Mouse (Mus musculus) liver, embryonic 15.5 days (tissue): ENCODE results near the gene Eif2b1. TPM values are rescaled to one million over a fixed set of nuclear protein-coding genes. Genes with fewer than 3 reads are reported as not detected.
"Not testable (repeated sequence)": the region's sequence is repeated elsewhere in the genome, so short reads cannot be mapped to it uniquely, and the experiment has no call there.

ENCODE experiments used
- ATAC-seq: fragments of 200-750 bp; cut with Nextera tagmentation; 2 replicates; pipeline ENCODE4 v1.8.0; 2017; ENCODE audit warnings: moderate number of reproducible peaks, mild to moderate bottlenecking, moderate library complexity; ENCODE audit not compliant: insufficient read depth
- H3K27ac ChIP-seq: fragments of 300-500 bp; sonication (generic); replicated peaks from 2 replicates; pipeline ENCODE4 v1.5.1; 2015; ENCODE audit warnings: mild to moderate bottlenecking, inconsistent platforms
- H3K27me3 ChIP-seq: fragments of 300-500 bp; sonication (generic); 2 replicates; pipeline ENCODE4 v1.6.1; 2015; ENCODE audit warnings: mild to moderate bottlenecking, inconsistent platforms
- H3K36me3 ChIP-seq: fragments of 300-500 bp; sonication (generic); replicated peaks from 2 replicates; pipeline ENCODE4 v1.6.1; 2015; ENCODE audit warnings: moderate library complexity, mild to moderate bottlenecking, inconsistent platforms
- H3K4me1 ChIP-seq: fragments of 300-500 bp; sonication (generic); replicated peaks from 2 replicates; pipeline ENCODE4 v1.6.1; 2015; ENCODE audit warnings: inconsistent platforms
- H3K4me2 ChIP-seq: fragments of 300-500 bp; sonication (generic); 2 replicates; pipeline ENCODE4 v1.6.1; 2015; ENCODE audit warnings: moderate library complexity, mild to moderate bottlenecking, inconsistent platforms
- H3K4me3 ChIP-seq: fragments of 300-500 bp; sonication (generic); replicated peaks from 2 replicates; pipeline ENCODE4 v1.5.1; 2015; ENCODE audit warnings: mild to moderate bottlenecking, inconsistent platforms
- H3K9ac ChIP-seq: fragments of 300-500 bp; sonication (generic); 2 replicates; pipeline ENCODE4 v1.6.1; 2015; ENCODE audit warnings: moderate library complexity, mild to moderate bottlenecking, inconsistent platforms
- H3K9me3 ChIP-seq: fragments of 300-500 bp; sonication (generic); replicated peaks from 2 replicates; pipeline ENCODE4 v1.6.1; 2016; ENCODE audit warnings: inconsistent platforms
- WGBS: fragments of 180-500 bp; shearing (Covaris S2); methylation state at CpG from one replicate; pipeline ENCODE4 v1.1.7; 2015; ENCODE audit warnings: mixed read lengths; ENCODE audit not compliant: insufficient replicate concordance; 5-methylcytosine and 5-hydroxymethylcytosine counted together
- polyA plus RNA-seq: library from polyadenylated mRNA; unstranded; fragments of >200 nt; fragmentation: Nextera tagmentation; extraction: Ambion mirVana; gene quantifications from 2 replicates; pipeline ENCODE4 v1.2.1, GENCODE M21; 2015

Eif2b1 gene
- polyA plus RNA-seq, 1 experiment from 2014 or later = 41.5 TPM

DNA sequence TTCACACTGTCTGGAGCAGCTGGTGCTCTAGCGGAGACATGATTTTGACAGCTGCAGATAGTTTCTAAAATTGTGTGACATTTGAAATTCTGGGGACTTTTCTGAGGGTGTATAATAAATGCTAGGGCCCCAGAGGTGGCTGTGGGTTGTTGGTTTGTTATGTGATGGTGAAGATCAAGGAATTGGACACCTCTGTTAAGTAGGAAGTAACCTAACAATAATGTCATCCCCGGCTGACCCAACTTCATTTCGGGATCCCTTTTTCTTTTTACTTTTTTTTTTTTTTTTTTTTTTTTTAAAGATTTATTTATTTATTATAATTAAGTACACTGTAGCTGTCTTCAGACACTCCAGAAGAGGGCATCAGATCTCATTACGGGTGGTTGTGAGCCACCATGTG lies 28.2 kb downstream of the Eif2b1 start:
- not testable (repeated sequence) for H3K4me3 ChIP-seq, H3K9ac ChIP-seq, H3K27ac ChIP-seq, H3K27me3 ChIP-seq, H3K4me2 ChIP-seq, H3K9me3 ChIP-seq, ATAC-seq
- Histone ChIP-seq H3K36me3 (peaks cover 51% of the 10 kb centered on the region), H3K4me1 (peaks cover 21% of the 10 kb centered on the region)
- 62% methylated on average over 4 of the region's 4 CpGs for WGBS

DNA sequence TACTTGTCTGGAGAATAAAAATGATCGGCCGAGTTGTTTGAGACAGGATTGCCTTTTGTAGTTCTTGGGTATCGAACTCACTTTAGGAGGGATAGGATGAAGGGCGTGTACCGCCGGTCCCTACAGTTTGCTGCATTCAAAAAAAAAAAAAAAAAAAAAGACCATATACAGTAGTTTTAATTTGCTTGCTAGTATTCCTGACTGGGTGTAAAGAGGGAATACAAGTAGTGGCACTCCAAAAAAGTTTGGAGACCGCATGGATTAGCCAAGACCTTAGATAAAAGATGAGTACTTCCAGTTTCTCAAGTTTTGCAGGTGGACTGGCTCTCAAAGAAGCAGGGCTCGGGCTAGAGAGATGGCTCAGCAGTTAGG lies 37.3 kb downstream of the Eif2b1 start:
- peaks cover 45% of the 10 kb centered on the region for H3K36me3 ChIP-seq
- no peak for ATAC-seq
- no peaks in the 10 kb centered on the region for H3K9me3 ChIP-seq
- H3K4me3 ChIP-seq = peak overlapping the region; percentile 97
- 9% methylated on average over 8 of the region's 8 CpGs for WGBS
- H3K9ac ChIP-seq = peak overlapping the region; percentile 91
- 0 out of 2 replicates have a peak, but pooled peaks cover 6% of the 10 kb centered on the region for H3K27me3 ChIP-seq
- peak overlapping the region; percentile 93 for H3K27ac ChIP-seq
- H3K4me1 ChIP-seq = peaks cover 44% of the 10 kb centered on the region
- peak overlapping the region; percentile 82 for H3K4me2 ChIP-seq

DNA sequence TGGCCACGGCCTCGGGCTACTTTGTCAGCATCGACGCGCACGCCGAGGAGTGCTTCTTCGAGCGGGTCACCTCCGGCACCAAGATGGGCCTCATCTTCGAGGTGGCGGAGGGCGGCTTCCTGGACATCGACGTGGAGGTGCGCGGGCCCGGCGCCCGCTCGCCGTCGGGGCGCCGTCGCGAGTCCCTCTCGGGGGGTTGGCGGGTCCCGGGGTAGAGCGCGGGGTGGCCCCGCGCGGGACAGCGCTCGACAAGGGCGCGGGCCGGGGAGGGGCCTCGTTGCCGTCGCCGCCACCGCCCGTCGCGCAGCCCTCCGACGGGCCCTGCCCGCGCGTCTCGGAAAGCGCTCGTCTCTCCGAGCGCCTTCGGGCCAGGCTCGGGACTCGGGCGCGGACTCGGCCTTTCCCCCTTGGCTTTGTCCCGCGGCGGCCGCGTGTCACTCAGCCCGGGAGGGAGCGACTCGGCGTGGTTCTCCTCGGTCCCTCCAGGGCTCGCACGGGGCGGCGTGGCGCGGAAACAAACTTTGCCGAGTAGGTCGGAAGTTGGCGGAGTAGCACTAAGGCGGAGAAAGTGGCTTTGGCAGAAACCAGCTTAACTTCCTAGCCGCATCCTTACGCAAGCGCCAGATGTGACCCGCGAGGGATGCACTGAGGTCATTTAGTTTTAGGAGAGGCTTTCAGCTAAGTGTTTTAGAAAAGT lies 37.9 kb downstream of the Eif2b1 start:
- peak; percentile 89 for ATAC-seq
- H3K27ac ChIP-seq = peak overlapping the region; percentile 93
- H3K4me3 ChIP-seq = peak overlapping the region; percentile 97
- peak overlapping the region; percentile 82 for H3K4me2 ChIP-seq
- peaks cover 39% of the 10 kb centered on the region for H3K36me3 ChIP-seq
- no peaks in the 10 kb centered on the region for H3K9me3 ChIP-seq
- H3K4me1 ChIP-seq = peaks cover 46% of the 10 kb centered on the region
- WGBS = under 1% methylated on average over 64 of the region's 89 CpGs
- 0 out of 2 replicates have a peak, but pooled peaks cover 7% of the 10 kb centered on the region for H3K27me3 ChIP-seq
- H3K9ac ChIP-seq = peak overlapping the region; percentile 91

DNA sequence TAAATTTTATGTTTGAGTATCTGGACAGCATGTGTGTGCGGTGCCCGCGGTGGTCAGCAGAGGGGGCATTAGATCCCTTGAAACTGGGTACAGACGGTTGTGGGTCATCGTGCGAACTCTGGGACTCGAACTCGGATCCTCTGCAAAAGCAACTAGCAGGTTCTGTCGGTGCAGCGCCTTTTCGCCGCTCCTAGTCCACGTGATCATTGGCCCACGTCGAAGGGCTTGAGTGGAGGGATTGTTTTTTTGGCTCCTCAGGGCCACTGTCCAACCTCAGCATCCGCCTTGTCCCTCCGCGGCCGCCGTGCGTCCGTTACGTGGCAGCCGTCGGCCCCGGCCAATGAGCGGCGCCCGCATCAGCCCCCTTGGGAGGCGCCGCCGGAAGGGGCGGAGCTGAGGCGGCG lies 38.5 kb downstream of the Eif2b1 start, which contains the start of gene Tmed2:
Gene Tmed2 (plus strand): TSS at position 313 of the 404 bp plus-strand sequence.
- WGBS = under 1% methylated on average over 35 of the region's 35 CpGs
- ATAC-seq = peak; percentile 93
- H3K27me3 ChIP-seq = 0 out of 2 replicates have a peak, but pooled peaks cover 7% of the 10 kb centered on the region
- peaks cover 33% of the 10 kb centered on the region for H3K36me3 ChIP-seq
- peak within 1 kb of the TSS; percentile 82 for H3K4me2 ChIP-seq
- peaks cover 46% of the 10 kb centered on the region for H3K4me1 ChIP-seq
- H3K9me3 ChIP-seq = no peaks in the 10 kb centered on the region
- peak within 1 kb of the TSS; percentile 93 for H3K27ac ChIP-seq
- peak within 1 kb of the TSS; percentile 91 for H3K9ac ChIP-seq
- peak within 1 kb of the TSS; percentile 97 for H3K4me3 ChIP-seq

DNA sequence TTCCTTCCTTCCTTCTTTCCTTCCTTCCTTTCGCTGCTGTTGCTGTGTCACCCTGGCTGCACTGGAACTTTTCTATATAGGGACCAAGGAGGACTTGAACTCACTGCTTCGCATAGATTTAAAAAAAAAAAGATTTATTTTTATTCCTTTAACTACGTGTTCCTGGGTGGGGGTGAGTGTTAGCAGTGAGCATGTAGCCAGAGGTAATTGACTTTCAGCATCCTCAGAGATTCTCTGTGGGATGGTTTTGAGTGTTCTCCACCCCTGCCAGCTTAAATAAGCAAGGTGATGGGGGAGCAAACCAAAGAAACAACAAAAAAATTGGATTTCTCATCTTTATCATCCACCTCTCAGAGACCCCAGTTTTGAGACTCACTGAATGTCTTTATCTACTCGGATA lies 39.0 kb downstream of the Eif2b1 start:
- Histone ChIP-seq H3K9ac (peak overlapping the region; percentile 58), H3K9me3 (no peaks in the 10 kb centered on the region), H3K4me1 (peaks cover 50% of the 10 kb centered on the region), H3K27ac (peak overlapping the region; percentile 93; the same call in 1 of the 2 replicates), H3K27me3 (0 out of 2 replicates have a peak, but pooled peaks cover 7% of the 10 kb centered on the region), H3K4me2 (peak overlapping the region; percentile 76), H3K36me3 (peaks cover 28% of the 10 kb centered on the region), H3K4me3 (peak overlapping the region; percentile 97)
- no peak for ATAC-seq
- 70% methylated on average over 4 of the region's 4 CpGs for WGBS

DNA sequence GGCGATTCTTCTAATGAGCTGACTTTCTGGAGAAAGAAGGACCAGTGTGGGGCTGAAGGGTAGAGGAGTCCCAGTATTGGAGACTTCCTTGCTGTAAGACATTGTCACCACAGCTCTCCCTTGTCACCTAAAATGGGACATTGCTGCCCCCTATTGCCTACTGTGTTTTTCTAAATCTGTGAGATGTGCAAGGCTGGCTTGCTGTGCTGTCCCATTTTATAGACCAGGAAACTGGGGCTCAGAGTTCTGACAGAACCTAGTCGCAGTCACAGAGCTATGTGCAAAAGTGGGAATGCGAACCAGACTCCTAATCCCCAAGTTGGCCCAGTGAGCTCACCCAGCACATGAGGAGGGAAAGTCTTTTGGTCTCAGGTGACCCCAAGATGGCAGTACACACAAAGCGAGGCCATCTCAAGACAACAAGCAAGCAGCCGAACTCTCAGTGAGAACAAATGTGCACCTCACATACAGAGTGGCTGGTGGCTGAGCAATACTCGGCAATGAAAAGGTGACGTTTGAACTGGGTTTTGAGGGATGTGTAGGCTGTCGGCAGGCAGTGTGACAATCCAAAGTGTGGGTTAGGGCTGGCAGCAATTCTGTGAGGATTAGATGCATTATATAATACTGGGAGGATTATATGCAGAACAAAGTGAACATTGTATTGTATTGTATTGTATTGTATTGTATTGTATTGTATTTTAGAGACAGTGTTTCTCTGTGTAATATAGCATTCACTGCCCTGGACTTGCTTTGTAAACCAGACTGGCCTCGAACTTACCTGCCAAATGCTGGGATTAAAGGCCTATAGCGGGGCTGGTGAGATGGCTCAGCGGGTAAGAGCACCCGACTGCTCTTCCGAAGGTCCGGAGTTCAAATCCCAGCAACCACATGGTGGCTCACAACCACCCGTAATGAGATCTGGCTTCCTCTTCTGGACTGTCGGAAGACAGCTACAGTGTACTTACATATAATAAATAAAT lies 39.8 kb downstream of the Eif2b1 start:
- no peak for ATAC-seq

DNA sequence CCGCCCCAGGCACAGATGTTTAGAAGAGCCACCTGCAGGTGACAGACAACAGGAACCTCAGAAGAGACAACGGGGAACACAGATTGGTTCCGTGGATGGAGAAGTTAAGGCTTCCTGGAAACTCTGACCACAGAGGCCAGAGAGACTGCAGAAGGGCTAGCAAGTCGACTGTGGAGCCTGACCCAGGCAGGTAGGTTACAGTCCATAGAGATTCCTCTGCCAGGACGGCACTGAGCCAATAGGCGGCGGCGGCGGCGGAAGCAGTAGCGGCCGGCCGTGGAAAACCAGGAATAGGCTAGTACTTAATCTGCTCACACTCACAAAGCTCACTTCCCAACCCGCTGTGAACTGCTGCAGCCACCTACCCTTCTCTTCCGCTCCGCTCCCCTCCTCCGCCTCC lies 42.2 kb downstream of the Eif2b1 start:
- Histone ChIP-seq H3K4me2 (peak overlapping the region; percentile 51), H3K36me3 (no peaks in the 10 kb centered on the region), H3K4me3 (peak overlapping the region; percentile 21), H3K4me1 (peaks cover 39% of the 10 kb centered on the region), H3K27me3 (peaks cover 25% of the 10 kb centered on the region), H3K27ac (no peak overlapping the region), H3K9ac (no peak overlapping the region), H3K9me3 (no peaks in the 10 kb centered on the region)
- ATAC-seq = no peak
- 9% methylated on average over 17 of the region's 17 CpGs for WGBS

More for the DNA sequence above, 39.8 kb downstream of the Eif2b1 start:
- no peak overlapping the region for H3K27ac ChIP-seq
- H3K4me1 ChIP-seq = peaks cover 49% of the 10 kb centered on the region
- no peak overlapping the region for H3K9ac ChIP-seq
- no peak overlapping the region for H3K4me3 ChIP-seq
- H3K9me3 ChIP-seq = no peaks in the 10 kb centered on the region
- no peak overlapping the region for H3K4me2 ChIP-seq
- H3K27me3 ChIP-seq = 0 out of 2 replicates have a peak, but pooled peaks cover 7% of the 10 kb centered on the region
- peaks cover 20% of the 10 kb centered on the region for H3K36me3 ChIP-seq
- 70% methylated on average over 16 of the region's 16 CpGs for WGBS

DNA sequence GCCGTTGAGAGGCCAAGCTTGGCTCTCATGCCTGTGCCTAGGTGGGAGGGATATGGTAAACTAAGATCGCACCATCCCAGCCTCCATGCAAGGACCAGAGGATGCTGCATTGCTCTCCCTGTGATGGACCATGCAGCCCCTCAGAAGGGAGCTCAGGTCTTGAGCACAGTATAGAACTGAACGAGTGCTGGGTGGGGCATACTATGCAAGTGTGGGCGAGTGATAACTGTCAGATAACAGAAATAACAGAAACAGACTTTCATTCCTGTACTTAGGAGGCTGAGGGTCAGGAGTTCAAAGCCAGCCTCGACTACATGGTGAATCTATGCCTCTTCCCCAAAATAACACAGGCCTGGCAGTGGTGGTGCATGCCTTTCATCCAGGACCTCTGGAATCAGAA lies 43.9 kb downstream of the Eif2b1 start:
- no peak overlapping the region for H3K27ac ChIP-seq
- ATAC-seq = no peak

DNA sequence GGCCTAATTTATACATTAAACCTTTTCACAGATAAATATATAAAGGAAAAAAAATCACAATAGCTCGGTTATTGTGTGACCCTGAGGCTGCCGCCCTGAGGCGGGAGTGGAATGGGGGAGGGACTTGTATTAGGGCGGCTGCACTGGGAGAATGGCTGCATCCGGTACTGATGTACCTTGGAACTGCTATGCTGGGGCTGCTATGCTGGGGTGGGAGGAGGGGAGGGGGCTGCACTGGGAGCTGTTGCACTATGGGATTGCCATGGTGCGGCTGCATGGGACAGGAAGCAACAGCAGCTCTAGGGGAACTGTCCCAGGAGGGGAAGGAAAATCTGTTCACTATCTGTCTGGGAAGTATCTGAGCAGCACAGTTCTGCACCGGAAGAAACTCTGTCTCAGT lies 46.5 kb downstream of the Eif2b1 start:
- H3K36me3 ChIP-seq = no peaks in the 10 kb centered on the region
- ATAC-seq = peak; percentile 26; the same call in 1 of the 2 replicates
- H3K4me3 ChIP-seq = no peak overlapping the region
- H3K9ac ChIP-seq = no peak overlapping the region
- no peaks in the 10 kb centered on the region for H3K9me3 ChIP-seq
- peaks cover 63% of the 10 kb centered on the region for H3K27me3 ChIP-seq
- 15% methylated on average over 7 of the region's 7 CpGs for WGBS
- no peak overlapping the region; the same call in 1 of the 2 replicates for H3K4me2 ChIP-seq
- peaks cover 44% of the 10 kb centered on the region for H3K4me1 ChIP-seq
- no peak overlapping the region for H3K27ac ChIP-seq

More for the DNA sequence above, 43.9 kb downstream of the Eif2b1 start:
- H3K27me3 ChIP-seq = peaks cover 42% of the 10 kb centered on the region
- peaks cover 53% of the 10 kb centered on the region for H3K4me1 ChIP-seq
- H3K4me2 ChIP-seq = no peak overlapping the region
- H3K9me3 ChIP-seq = no peaks in the 10 kb centered on the region
- no peak overlapping the region for H3K4me3 ChIP-seq
- no peak overlapping the region for H3K9ac ChIP-seq
- WGBS = 31% methylated on average over 5 of the region's 5 CpGs
- no peaks in the 10 kb centered on the region for H3K36me3 ChIP-seq

DNA sequence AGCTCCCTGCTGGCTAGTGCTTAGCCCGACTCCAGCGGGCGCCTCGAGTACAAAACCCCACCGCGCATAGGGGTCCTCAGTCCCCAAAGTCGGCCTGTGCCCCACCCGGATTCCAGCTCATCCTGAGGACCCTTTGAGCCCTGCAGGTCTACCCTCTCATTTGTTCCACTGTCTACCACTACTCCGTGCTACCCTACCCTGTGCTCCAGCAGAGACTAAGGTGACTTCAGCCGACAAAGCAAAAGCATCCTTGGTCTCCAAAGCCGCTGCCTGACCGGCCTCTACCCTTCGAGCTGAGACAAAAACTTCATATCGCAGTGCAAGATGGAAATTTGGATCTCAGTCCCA lies 47.4 kb downstream of the Eif2b1 start:
- no peaks in the 10 kb centered on the region for H3K36me3 ChIP-seq
- no peak for ATAC-seq
- H3K4me3 ChIP-seq = peak overlapping the region; percentile 63
- peaks cover 38% of the 10 kb centered on the region for H3K4me1 ChIP-seq
- no peak overlapping the region for H3K27ac ChIP-seq
- H3K9ac ChIP-seq = 0 out of 2 replicates have a peak overlapping the region, but pooled peaks have one; percentile 29
- no peaks in the 10 kb centered on the region for H3K9me3 ChIP-seq
- H3K27me3 ChIP-seq = peaks cover 56% of the 10 kb centered on the region
- WGBS = 15% methylated on average over 14 of the region's 14 CpGs
- peak overlapping the region; percentile 77 for H3K4me2 ChIP-seq
